Mouse (Mus musculus) kidney, adult 2 months (tissue): ENCODE measurements around the gene Klhl7. TPM values are rescaled to one million over a fixed set of nuclear protein-coding genes. Genes with fewer than 3 reads are reported as not detected.

Experiments
- DNase-seq: peaks from one replicate; pipeline ENCODE4 v3.0.0; 2021
- H3K27ac ChIP-seq: fragments of 200-500 bp; 2 replicates; pipeline ENCODE4 v1.5.1; 2012; ENCODE audit warnings: low read depth, low read length, control low read depth, inconsistent platforms; ENCODE audit not compliant: insufficient read depth
- H3K27me3 ChIP-seq: fragments of 200-500 bp; replicated peaks from 2 replicates; pipeline ENCODE4 v1.6.1; 2012; ENCODE audit warnings: mild to moderate bottlenecking, moderate library complexity, low read length, inconsistent platforms; ENCODE audit not compliant: control insufficient read depth, insufficient read depth
- H3K36me3 ChIP-seq: fragments of 200-500 bp; 2 replicates; pipeline ENCODE4 v1.6.1; 2012; ENCODE audit warnings: mild to moderate bottlenecking, moderate library complexity, low read length, inconsistent platforms; ENCODE audit not compliant: control insufficient read depth, insufficient read depth
- H3K4me1 ChIP-seq: fragments of 200-500 bp; 2 replicates; pipeline ENCODE4 v1.6.1; 2011; ENCODE audit warnings: low read length; ENCODE audit not compliant: control insufficient read depth, insufficient read depth
- H3K4me3 ChIP-seq: fragments of 200-500 bp; 2 replicates; pipeline ENCODE4 v1.5.1; 2011; ENCODE audit warnings: mild to moderate bottlenecking, low read depth, low read length, control low read depth; ENCODE audit not compliant: insufficient read depth
- CTCF ChIP-seq: fragments of 200-500 bp; conservative IDR thresholded peaks from 2 replicates; pipeline ENCODE4 v1.5.1; 2011; ENCODE audit warnings: low read depth, mild to moderate bottlenecking, control low read depth, low read length, moderate library complexity, mixed read lengths; ENCODE audit not compliant: insufficient read depth, insufficient read length
- POLR2A ChIP-seq: fragments of 200-500 bp; IDR thresholded peaks from one replicate; pipeline ENCODE4 v1.6.1; 2011; ENCODE audit warnings: low read depth, low read length, control low read depth
- WGBS: fragments of 180-500 bp; shearing (Covaris S2); methylation state at CpG from one replicate; pipeline ENCODE4 v1.1.7; 2018; 5-methylcytosine and 5-hydroxymethylcytosine counted together
- polyA plus RNA-seq: library from polyadenylated mRNA; depleted of rRNA; stranded (reverse); fragments of >200 nt; gene quantifications from 2 replicates; pipeline ENCODE4 v1.2.3, GENCODE M21; 2012; rRNA removed

The Klhl7 gene
- polyA plus RNA-seq, 1 experiment = 7.7 TPM

DNA sequence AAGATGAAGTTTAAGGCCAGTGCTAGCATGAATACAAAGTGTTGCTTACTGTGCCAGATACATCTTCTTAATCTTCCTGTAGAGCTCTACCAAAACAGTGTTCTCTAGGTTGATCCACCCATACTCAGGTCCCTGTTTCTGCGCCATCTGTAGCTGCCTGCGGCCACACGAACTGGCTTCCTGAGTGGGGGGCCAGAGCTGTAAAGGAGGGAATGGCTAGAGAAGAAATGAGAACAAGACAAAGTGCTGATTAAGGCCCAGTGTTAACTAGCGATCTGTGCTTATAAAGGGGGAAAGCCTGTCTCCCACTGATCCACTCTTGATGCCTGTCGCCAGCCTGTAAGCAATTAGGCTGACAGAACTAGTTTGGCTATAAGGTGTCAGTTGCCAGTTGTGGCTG is 102.9 kb downstream of the Klhl7 start:
- no peak overlapping the region for H3K4me3 ChIP-seq
- no peaks in the 10 kb centered on the region for H3K36me3 ChIP-seq
- H3K27me3 ChIP-seq = no peaks in the 10 kb centered on the region
- H3K4me1 ChIP-seq = no peaks in the 10 kb centered on the region
- 84% methylated on average over 5 of the region's 5 CpGs for WGBS
- H3K27ac ChIP-seq = no peak overlapping the region
- TF ChIP-seq CTCF (no peak), POLR2A (no peak)
- no peak for DNase-seq

DNA sequence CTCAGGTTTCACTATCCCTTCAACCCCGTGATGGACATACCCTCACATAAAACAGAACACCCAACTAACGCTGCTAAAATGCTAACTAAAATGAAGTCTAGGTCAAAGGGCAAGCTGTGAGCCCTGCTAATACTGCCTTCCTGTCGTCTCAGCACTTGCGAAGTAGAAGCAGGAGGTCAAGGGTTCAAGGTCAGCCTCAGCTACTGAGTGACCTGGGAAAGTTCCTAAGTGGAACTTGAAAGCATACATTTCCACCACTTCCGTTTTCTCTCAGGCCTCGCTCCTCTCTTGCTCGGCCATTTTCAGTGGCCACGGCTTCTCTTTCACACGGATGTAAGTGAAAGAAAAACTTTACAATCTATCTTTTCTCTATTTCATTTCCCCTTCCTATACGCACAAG is 107.6 kb downstream of the Klhl7 start:
- DNase-seq = no peak
- no peak overlapping the region for H3K27ac ChIP-seq
- H3K4me1 ChIP-seq = no peaks in the 10 kb centered on the region
- H3K27me3 ChIP-seq = no peaks in the 10 kb centered on the region
- no peaks in the 10 kb centered on the region for H3K36me3 ChIP-seq
- no peak for TF ChIP-seq CTCF
- no peak overlapping the region for H3K4me3 ChIP-seq
- 64% methylated on average over 10 of the region's 10 CpGs for WGBS

DNA sequence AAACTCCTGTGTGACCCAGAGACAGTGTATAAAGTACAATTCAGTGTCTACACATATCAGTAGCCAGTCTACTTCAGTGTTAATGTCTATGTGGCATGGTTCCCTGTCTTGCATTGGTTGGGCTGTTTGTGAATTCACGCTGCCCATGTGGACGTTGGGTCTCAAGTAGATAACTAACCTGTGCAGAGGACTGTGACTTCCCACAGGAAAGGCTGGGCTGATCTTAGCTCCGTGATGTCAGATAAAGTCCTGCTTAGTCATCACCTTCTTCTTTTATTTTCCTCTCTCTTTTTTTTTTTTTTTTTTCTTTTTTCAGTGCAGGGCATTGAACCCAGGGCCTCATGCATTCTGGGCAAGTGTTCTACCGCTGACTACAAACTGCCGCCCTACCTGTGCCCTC is 108.1 kb downstream of the Klhl7 start:
- Histone ChIP-seq H3K4me1 (peaks cover 2% of the 10 kb centered on the region; the same call in 1 of the 2 replicates), H3K36me3 (no peaks in the 10 kb centered on the region), H3K4me3 (no peak overlapping the region), H3K27ac (no peak overlapping the region), H3K27me3 (no peaks in the 10 kb centered on the region)
- WGBS = 82% methylated on average over 5 of the region's 5 CpGs
- TF ChIP-seq POLR2A (no peak), CTCF (no peak)
- no peak for DNase-seq

Other genes with a start within 250 kb of the Klhl7 start
- 3.2 and 4.4 TPM in 2 replicates for gene Fam126a, start 69.9 kb upstream of the Klhl7 start, polyA plus RNA-seq
- gene Nupl2, start 64.4 kb downstream of the Klhl7 start, polyA plus RNA-seq = 4.0 and 4.4 TPM in 2 replicates